Mouse (Mus musculus) C2C12 (cell line): Measurements from ENCODE around the gene Prrc2a. TPM values are rescaled to one million over a fixed set of nuclear protein-coding genes. Genes with fewer than 3 reads are reported as not detected.
"Not testable (repeated sequence)": the region's sequence is repeated elsewhere in the genome, so short reads cannot be mapped to it uniquely, and the experiment has no call there.

ENCODE experiments used
- H3K27me3 ChIP-seq: one replicate; pipeline ENCODE4 v1.6.1; 2011; ENCODE audit not compliant: control insufficient read depth, insufficient read depth, insufficient read length
- H3K36me3 ChIP-seq: one replicate; pipeline ENCODE4 v1.6.1; 2011; ENCODE audit not compliant: control insufficient read depth, insufficient read depth
- H3K4me3 ChIP-seq: one replicate; pipeline ENCODE4 v1.5.1; 2011; ENCODE audit warnings: mild to moderate bottlenecking, control low read depth; ENCODE audit not compliant: poor library complexity, insufficient read depth, severe bottlenecking
- H3K79me2 ChIP-seq: one replicate; pipeline ENCODE4 v1.6.1; 2011; ENCODE audit not compliant: control insufficient read depth, insufficient read depth
- H3K79me3 ChIP-seq: one replicate; pipeline ENCODE4 v1.6.1; 2011; ENCODE audit warnings: low read depth, control low read depth
- H3ac ChIP-seq: one replicate; pipeline ENCODE3; 2011; ENCODE audit warnings: low read depth; ENCODE audit not compliant: control insufficient read depth, insufficient read length
- CEBPB ChIP-seq: IDR thresholded peaks from one replicate; pipeline ENCODE4 v1.6.1; 2011; ENCODE audit warnings: low read depth, mild to moderate bottlenecking, control low read depth, moderate library complexity
- CTCF ChIP-seq: IDR thresholded peaks from one replicate; pipeline ENCODE4 v1.5.1; 2011; ENCODE audit not compliant: control insufficient read depth, insufficient read depth, insufficient read length
- FOSL1 ChIP-seq: IDR thresholded peaks from one replicate; pipeline ENCODE4 v1.8.0; 2011; ENCODE audit warnings: mild to moderate bottlenecking, low read length; ENCODE audit not compliant: poor library complexity, insufficient read depth, severe bottlenecking
- MAX ChIP-seq: IDR thresholded peaks from one replicate; pipeline ENCODE4 v1.6.1; 2011; ENCODE audit warnings: mild to moderate bottlenecking, control low read depth
- MYOD1 ChIP-seq: IDR thresholded peaks from one replicate; pipeline ENCODE4 v1.6.1; 2011; ENCODE audit warnings: low read depth; ENCODE audit not compliant: control insufficient read depth, insufficient read length
- MYOG ChIP-seq: IDR thresholded peaks from one replicate; pipeline ENCODE4 v1.6.1; 2011; ENCODE audit not compliant: control insufficient read depth, insufficient read length; ENCODE audit errors: extremely low read depth
- USF1 ChIP-seq: IDR thresholded peaks from one replicate; pipeline ENCODE4 v1.6.1; 2011; ENCODE audit warnings: low read depth, mild to moderate bottlenecking, control low read depth, moderate library complexity
- polyA plus RNA-seq: library from polyadenylated mRNA; unstranded; fragments of >200 nt; fragmentation: generic; extraction: Trizol; gene quantifications from one replicate; pipeline ENCODE4 v1.2.1, GENCODE M21; 2012; ENCODE audit warnings: missing spikeins

Prrc2a gene
- polyA plus RNA-seq, 1 experiment: 183 TPM

DNA sequence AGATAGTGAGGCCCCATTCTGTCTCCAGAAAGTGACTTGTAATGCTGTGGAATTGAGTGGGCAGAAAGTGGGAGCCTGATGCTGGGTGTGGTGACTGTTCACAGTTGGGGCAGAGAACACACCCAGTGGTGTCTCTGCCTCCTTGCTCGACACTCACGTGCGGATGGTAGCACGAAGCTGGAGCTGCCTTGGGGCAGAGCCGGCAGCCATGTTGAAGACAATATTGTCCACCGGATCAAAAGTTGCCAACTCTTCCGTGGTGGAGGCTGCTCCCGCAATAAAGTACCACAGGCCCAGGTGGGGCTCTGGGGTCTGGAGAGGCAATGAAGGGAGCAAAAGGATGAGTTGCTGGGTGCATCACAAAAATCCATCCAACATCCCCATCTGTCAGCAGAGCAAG, 33.7 kb downstream of the Prrc2a start:
- Histone ChIP-seq H3K79me3 (peaks cover 23% of the 10 kb centered on the region), H3K4me3 (no peak overlapping the region), H3ac (no peak overlapping the region), H3K79me2 (peaks cover 40% of the 10 kb centered on the region), H3K27me3 (no peaks in the 10 kb centered on the region), H3K36me3 (peaks cover 5% of the 10 kb centered on the region)
- TF ChIP-seq MAX (no peak), MYOG (no peak)

DNA sequence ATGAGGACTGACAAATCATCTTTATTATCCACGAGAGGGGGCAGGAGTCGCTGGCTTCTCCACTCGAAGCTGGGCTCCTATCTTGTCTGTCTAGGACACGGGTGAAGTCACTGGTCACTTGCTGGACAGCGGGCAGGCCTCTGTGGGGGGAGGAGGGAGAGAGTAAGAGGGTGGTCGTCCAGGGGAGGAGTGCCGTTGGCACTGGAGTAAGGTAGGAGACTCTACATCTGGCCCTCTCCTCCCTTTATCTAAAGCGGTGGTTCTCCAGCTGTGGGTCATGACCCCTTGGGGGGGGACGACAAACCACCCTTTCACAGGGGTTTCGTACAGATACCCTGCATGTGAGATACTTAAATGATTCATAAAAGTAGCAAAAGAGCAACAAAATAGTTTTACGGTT, 35.7 kb downstream of the Prrc2a start:
- peaks cover 6% of the 10 kb centered on the region for H3K36me3 ChIP-seq
- H3K4me3 ChIP-seq: no peak overlapping the region
- peaks cover 21% of the 10 kb centered on the region for H3K79me3 ChIP-seq
- H3K27me3 ChIP-seq: no peaks in the 10 kb centered on the region
- TF ChIP-seq MYOG (no peak), MYOD1 (no peak), MAX (no peak), CTCF (no peak), CEBPB (no peak), USF1 (no peak), FOSL1 (no peak)
- no peak overlapping the region for H3ac ChIP-seq
- H3K79me2 ChIP-seq: peaks cover 34% of the 10 kb centered on the region

DNA sequence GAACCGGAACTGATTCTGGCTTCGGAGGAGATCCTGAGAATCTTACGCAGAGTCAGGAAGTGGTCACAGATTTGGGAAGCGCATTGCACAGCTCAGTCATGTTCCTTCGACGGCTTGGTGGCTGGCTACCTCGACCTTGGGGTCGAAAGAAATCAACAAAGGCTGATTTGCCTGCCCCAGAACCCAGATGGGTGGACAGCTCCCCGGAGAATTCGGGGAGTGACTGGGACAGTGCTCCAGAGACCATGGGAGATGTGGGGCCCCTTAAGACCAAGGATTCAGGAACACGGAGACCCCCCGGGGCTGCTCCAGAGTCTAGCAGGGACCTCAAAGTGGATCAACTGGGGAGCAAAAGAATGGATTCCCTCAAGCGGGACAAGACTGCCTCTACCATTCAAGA, 37.7 kb downstream of the Prrc2a start:
- no peaks in the 10 kb centered on the region for H3K27me3 ChIP-seq
- peaks cover 31% of the 10 kb centered on the region for H3K79me3 ChIP-seq
- peak overlapping the region; percentile 53 for H3K4me3 ChIP-seq
- TF ChIP-seq CTCF (no peak), MAX (no peak), MYOG (no peak), CEBPB (no peak), MYOD1 (no peak), FOSL1 (no peak), USF1 (no peak)
- H3ac ChIP-seq: peak overlapping the region; percentile 91
- H3K79me2 ChIP-seq: peaks cover 45% of the 10 kb centered on the region
- H3K36me3 ChIP-seq: peaks cover 12% of the 10 kb centered on the region

DNA sequence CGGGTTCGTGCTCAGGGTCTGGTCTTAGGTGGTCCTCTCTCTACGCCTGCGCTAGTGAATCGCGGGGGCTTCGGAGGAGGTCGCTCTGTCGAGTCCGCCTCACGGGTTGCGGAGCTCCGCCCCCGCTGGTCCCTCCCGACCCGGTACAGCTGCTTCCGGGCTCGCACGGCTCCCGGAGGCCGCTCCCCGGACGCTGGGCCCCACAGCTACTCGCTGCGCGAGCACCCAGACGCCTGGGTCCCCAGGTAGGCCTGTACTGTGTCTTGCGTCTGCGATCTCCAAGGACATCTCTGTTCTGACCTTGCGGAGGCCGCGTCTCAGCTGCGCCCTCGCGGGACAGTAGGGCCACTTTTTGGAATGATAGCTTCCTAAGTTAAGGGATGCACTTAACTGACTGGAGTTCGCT, 38.5 kb downstream of the Prrc2a start, which contains the start of gene D17H6S53E:
Gene D17H6S53E, plus strand, starts transcription at position 168 of the 406 bp plus-strand sequence.
- Histone ChIP-seq H3K4me3 (peak within 1 kb of the TSS; percentile 53), H3K27me3 (no peaks in the 10 kb centered on the region), H3ac (peak within 1 kb of the TSS; percentile 91), H3K79me3 (peaks cover 36% of the 10 kb centered on the region), H3K79me2 (peaks cover 51% of the 10 kb centered on the region), H3K36me3 (peaks cover 12% of the 10 kb centered on the region)
- TF ChIP-seq MYOG (no peak), FOSL1 (no peak), CEBPB (no peak), MAX (no peak), USF1 (no peak), CTCF (no peak), MYOD1 (no peak)

DNA sequence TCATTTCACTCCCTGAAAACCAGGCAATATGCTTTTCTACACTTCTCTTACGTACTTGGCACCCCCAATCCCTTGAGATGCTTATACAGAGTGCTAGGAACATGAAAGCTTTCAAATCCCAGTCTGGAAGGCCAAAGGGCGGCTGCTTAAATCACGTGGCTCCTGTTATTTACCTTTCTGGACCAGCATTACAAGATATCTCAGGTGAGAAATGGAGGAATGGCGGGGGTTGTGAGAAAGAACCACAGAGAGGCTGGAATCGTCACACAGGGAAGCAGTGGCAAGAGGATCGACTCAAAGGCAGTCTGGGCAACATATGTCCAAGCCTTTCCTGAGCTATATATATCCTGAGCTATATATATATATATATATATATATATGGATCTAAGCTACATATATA, 39.1 kb downstream of the Prrc2a start:
- peak overlapping the region; percentile 53 for H3K4me3 ChIP-seq
- TF ChIP-seq FOSL1 (no peak), MYOG (no peak), CTCF (no peak), USF1 (no peak), MYOD1 (no peak), MAX (no peak), CEBPB (no peak)

GRCm38 (mm10) chr17:35125081-35125480, 39.6 kb downstream of the Prrc2a start:
- no peaks in the 10 kb centered on the region for H3K27me3 ChIP-seq
- TF ChIP-seq USF1: no peak
- H3K79me3 ChIP-seq: peaks cover 45% of the 10 kb centered on the region
- H3K79me2 ChIP-seq: peaks cover 61% of the 10 kb centered on the region
- peaks cover 13% of the 10 kb centered on the region for H3K36me3 ChIP-seq
- no peak overlapping the region for H3ac ChIP-seq
- no peak overlapping the region for H3K4me3 ChIP-seq

More for the DNA sequence above, 39.1 kb downstream of the Prrc2a start:
- Histone ChIP-seq H3K79me3 (peaks cover 40% of the 10 kb centered on the region), H3ac (no peak overlapping the region), H3K79me2 (peaks cover 56% of the 10 kb centered on the region), H3K36me3 (peaks cover 12% of the 10 kb centered on the region), H3K27me3 (no peaks in the 10 kb centered on the region)

- Histone ChIP-seq H3K79me2 (peaks cover 68% of the 10 kb centered on the region), H3K36me3 (peaks cover 20% of the 10 kb centered on the region), H3K79me3 (peaks cover 51% of the 10 kb centered on the region)
- not testable (repeated sequence) for H3K4me3 ChIP-seq, H3K27me3 ChIP-seq, H3ac ChIP-seq
Measured at GRCm38 (mm10) chr17:35124261-35124896, 40.3 kb downstream of the Prrc2a start.

GRCm38 (mm10) chr17:35123287-35123686, 41.4 kb downstream of the Prrc2a start:
- peaks cover 47% of the 10 kb centered on the region for H3K79me3 ChIP-seq
- H3K27me3 ChIP-seq: not testable (repeated sequence)
- H3K36me3 ChIP-seq: peaks cover 28% of the 10 kb centered on the region

More at GRCm38 (mm10) chr17:35123287-35123686, 41.4 kb downstream of the Prrc2a start:
- peaks cover 68% of the 10 kb centered on the region for H3K79me2 ChIP-seq
- not testable (repeated sequence) for H3ac ChIP-seq, H3K4me3 ChIP-seq
